Mouse (Mus musculus): ENCODE data around the gene Zscan12.

- TF ChIP-seq CTCF (IDR thresholded peaks at IDR 0.05) (no peak), EP300 (IDR thresholded peaks at IDR 0.05) (no peak)
Observed at GRCm38 (mm10) chr13:21407341-21407740, 44.7 kb downstream of the Zscan12 start.
